Mouse (Mus musculus) cerebellum, postnatal 25 days (tissue): Measurements from ENCODE around the gene Rpap1.
"Not testable (repeated sequence)": the region's sequence is repeated elsewhere in the genome, so short reads cannot be mapped to it uniquely, and the experiment has no call there.

Experiments used
- DNase-seq, 2 experiments: peaks; one replicate each; pipeline ENCODE4 v3.0.0; 2021; ENCODE audit warnings: mixed read lengths in 2 of 2

Rpap1 gene

GRCm38 (mm10) chr2:119737124-119737523, 50.2 kb downstream of the Rpap1 start:
- DNase-seq: peak in 1 of 2 experiments; percentile 29

DNA sequence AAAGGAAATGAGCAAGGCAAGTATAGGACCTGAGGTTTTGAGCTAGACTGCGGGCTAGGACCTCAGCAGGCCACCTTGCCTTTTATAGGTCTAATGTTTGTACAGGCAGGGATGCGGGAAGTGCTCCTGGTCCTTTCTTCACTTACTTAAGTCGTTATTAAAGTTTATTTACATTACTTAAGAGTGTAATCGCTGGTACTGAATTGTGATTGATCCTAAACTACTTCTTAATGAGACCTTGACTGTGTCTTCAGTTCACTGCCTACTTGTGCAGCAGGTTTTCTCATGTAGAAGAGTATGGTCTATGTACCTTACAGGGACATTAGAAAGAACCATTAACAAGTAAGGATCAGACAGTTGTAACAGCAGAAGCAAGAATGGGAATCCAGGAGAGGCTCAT, 56.6 kb downstream of the Rpap1 start:
- no peak for DNase-seq

- DNase-seq: no peak
These were observed 59.4 kb downstream of the Rpap1 start for GRCm38 (mm10) chr2:119727762-119728416.

- no peak for DNase-seq
These were observed 66.3 kb downstream of the Rpap1 start for GRCm38 (mm10) chr2:119721070-119721469.

DNA sequence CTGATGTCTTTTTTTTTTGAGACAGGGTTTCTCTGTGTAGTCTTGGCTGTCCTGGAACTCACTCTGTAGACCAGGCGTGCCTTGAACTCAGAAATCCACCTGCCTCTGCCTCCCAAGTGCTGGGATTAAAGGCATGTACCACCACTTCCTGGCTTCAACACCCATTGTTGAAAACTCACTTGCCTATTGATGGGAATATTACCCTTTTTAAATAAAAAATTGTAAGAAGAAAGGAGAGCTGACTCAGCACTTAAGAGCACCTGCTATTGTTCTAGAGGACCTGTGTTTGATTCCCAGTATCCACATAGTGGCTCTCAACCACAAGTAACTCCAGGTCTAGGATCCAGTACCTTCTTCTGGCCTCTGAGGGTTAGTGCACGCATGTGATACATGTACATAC, 71.5 kb downstream of the Rpap1 start:
- DNase-seq: not testable (repeated sequence)
